Mouse (Mus musculus): ENCODE results near the gene Ranbp3.

Ranbp3 gene

GRCm38 (mm10) chr17:56727029-56727649 is 54.0 kb downstream of the Ranbp3 start:
- DNase-seq (ENCODE audit: low read depth), result no peak

DNA sequence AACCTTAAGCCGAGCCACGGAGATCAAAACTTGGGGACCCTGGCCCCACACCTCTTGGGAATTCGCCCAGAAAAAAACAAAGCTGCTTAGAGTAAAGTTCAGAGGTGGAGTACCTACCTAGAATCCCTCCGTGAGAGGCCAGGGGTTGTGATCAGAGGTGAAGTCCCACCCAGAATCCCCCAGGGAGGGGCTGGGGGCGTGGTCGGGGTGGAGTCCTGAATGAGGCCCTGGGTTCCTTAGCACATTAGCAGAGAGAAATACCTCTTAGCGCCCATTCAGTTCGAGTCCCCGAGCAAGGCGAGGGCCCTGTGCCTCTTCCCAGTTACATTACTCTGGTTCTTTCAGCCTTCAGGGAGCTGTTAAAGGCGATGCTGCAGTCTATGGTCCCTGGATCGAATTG is 54.6 kb downstream of the Ranbp3 start:
- no peak for DNase-seq (ENCODE audit: low read depth)

GRCm38 (mm10) chr17:56728117-56728516 is 55.0 kb downstream of the Ranbp3 start:
- no peak for DNase-seq (ENCODE audit: low read depth)

- DNase-seq (ENCODE audit: low read depth), result no peak
These were observed 56.1 kb downstream of the Ranbp3 start for GRCm38 (mm10) chr17:56729151-56729550.

DNA sequence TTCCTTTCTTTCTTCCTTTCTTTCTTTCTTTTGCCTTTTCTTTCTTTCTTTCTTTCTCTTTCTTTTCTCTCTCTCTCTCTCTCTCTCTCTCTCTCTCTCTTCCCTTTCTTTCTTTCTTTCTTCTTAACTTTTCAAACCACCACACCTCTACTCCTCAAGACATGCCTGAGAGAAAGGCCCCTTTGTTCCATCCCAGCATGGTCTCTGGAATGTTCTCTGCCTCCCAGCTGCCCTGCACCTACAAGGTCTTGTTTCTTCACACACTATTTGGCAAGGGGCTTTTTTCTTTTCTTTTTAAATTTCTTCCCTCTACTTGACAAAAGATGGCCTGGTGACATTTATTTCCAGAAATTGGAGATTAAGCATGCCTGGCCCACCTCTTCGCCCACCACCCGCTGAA is 56.6 kb downstream of the Ranbp3 start:
- no peak for DNase-seq (ENCODE audit: low read depth)

DNA sequence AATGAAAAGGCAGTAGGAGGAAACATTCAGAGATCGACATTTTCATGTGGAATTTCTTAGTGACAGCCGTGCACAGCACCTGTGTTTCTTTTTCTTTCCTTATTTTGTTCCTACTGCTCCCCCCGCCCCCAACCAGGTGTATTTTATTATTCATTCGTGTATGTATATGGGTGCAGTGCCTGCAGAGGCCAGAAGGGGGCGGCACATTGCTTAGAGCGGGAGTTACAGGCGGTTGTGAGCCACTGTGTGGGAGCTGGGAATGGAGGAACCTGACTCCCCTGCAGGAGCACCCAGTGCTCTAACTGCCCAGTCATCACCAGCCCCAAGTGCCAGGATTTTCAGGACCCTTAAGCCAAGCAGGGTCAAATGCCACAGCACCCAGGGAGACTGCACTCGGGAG is 63.4 kb downstream of the Ranbp3 start:
- DNase-seq (ENCODE audit: low read depth), result peak; percentile 60

DNA sequence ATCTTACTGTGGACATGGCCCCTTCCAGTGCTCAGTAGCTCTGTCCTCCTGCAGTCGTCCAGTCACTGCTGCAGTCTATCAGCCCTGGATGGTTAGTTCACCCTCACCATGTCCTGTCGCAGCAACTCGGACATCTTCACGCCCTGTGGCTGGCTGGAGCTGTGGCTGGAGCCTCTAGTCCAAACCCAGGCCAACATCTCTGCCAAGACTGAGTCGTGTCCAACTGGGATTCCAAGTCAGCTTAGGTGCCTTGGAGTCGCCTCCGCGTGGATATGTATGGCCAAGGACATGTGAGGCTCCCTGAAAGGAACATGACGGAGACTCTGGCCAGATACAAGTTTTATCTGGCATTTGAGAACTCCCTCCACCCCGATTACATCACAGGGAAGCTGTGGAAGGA is 65.1 kb downstream of the Ranbp3 start:
- DNase-seq (ENCODE audit: low read depth), result no peak

- no peak for DNase-seq (ENCODE audit: low read depth)
These were observed 67.2 kb downstream of the Ranbp3 start for GRCm38 (mm10) chr17:56740118-56740787.

GRCm38 (mm10) chr17:56740788-56741160 is 67.7 kb downstream of the Ranbp3 start:
- DNase-seq (ENCODE audit: low read depth), result no peak

- no peak for DNase-seq (ENCODE audit: low read depth)
These were observed 71.1 kb downstream of the Ranbp3 start for GRCm38 (mm10) chr17:56744173-56744572.

GRCm38 (mm10) chr17:56751404-56752072 is 78.4 kb downstream of the Ranbp3 start:
- peak; percentile 40 for DNase-seq (ENCODE audit: low read depth)

DNA sequence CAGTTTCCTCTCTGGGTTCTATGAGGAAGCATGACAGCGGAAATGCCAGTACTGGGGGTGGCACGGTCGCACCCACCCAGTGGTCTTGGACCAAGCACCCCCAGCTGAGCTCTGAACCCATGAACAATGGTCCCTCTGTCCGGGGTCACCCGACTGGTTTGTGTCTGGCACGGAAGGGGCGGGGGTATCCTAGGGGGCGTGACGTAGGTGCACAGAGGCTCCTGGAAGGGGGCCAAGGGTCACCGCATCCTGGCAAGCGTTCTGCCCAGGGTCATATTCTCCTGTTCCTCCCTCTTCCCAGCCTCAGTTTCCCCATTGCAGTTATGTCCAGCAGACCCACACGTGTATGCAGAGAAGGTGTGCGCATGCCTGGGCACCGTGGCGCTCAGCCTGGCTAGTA is 80.4 kb downstream of the Ranbp3 start:
- no peak for DNase-seq (ENCODE audit: low read depth)

- peak; percentile 34 for DNase-seq (ENCODE audit: low read depth)
These were observed 81.4 kb downstream of the Ranbp3 start for GRCm38 (mm10) chr17:56754271-56755185.

GRCm38 (mm10) chr17:56756703-56757399 is 83.8 kb downstream of the Ranbp3 start:
- DNase-seq (ENCODE audit: low read depth), result peak; percentile 60

GRCm38 (mm10) chr17:56757416-56758123 is 84.5 kb downstream of the Ranbp3 start, which contains the start of gene Nrtn:
Gene Nrtn, minus strand, starts transcription at chr17:56757530.
- DNase-seq (ENCODE audit: low read depth), result peak; percentile 72

DNA sequence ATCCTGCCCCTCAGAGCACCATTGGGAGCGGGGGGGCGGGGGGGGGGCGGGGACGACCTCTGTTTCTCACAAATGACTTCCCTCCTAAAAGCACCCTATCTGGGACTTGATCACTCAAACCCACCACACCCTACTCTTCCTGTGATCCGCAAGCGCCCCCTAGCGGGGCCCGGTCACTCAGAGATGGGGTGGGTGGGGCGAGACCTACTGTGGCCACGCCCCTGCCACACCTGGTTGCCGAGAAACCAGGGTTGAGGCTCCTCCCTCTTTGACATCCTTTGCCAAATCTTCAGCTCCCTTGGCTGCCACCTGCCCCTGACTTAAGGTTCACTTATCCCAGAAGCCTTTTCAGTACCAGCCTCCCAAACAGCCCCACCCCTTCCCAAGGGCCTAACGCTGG is 85.0 kb downstream of the Ranbp3 start:
- DNase-seq (ENCODE audit: low read depth), result peak; percentile 87

DNA sequence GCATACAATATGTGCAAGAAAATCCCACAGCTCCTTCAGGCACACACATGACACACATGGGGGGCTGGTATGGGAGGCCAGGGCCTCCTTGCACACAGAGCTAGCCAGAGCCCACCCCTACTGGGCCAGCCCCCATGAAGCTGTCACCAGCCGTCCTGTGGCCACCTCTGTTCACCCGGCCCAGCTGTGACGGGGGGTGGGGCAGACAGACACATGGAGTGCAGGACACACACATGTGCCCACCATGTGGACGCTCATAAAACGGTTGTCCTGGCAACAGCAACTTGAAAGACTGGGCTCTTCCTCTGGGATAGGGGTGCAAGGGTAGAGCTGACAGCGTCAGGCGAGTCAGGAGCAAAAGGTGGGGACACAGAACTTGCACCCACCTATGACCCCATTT is 86.2 kb downstream of the Ranbp3 start:
- DNase-seq (ENCODE audit: low read depth), result no peak

GRCm38 (mm10) chr17:56761077-56761476 is 88.0 kb downstream of the Ranbp3 start:
- no peak for DNase-seq (ENCODE audit: low read depth)
